Mouse (Mus musculus): ENCODE results near the gene Coro2a.

- TF ChIP-seq CTCF (IDR thresholded peaks at IDR 0.05; ENCODE audit: extremely low read depth, insufficient read depth, insufficient read length, insufficient replicate concordance) (no peak), POLR2A (IDR thresholded peaks at IDR 0.05; ENCODE audit: low read depth, low read length) (no peak)
Measured at GRCm38 (mm10) chr4:46565393-46565955, 36.5 kb downstream of the Coro2a start.
